Mouse (Mus musculus) right cerebral cortex, adult 2 months (tissue): ENCODE measurements around the gene Magi1.
A peak's percentile ranks its signal among the peaks of the same experiment; 100 is the strongest.

Experiments used
- DNase-seq, 2 experiments: peaks; one replicate each; pipeline ENCODE4 v3.0.0; 2021 to 2022; ENCODE audit warnings: low spot score in 2 of 2

Gene Magi1

DNA sequence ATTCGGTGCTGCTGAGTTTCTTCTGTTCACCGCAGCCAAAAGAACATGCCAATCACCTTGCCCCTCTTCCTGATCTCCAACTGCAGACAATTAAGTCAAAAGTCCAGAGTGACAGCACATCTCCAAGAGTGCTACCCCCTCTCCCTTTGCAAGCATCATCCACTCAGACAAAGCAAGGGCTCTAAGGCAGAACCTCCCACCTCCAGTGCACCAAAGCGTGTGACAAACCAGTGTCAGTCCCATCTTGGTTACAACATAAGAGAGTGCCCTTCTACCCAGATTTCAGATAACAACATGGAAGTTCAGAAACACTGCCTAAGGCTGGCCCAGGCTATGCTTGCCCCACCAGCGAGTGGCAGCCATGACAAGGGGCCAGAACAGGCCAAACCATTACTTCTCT is 554.9 kb downstream of the Magi1 start:
- DNase-seq: no peak

GRCm38 (mm10) chr6:93727630-93728178 is 556.0 kb downstream of the Magi1 start:
- DNase-seq: no peak

GRCm38 (mm10) chr6:93726829-93727455 is 556.8 kb downstream of the Magi1 start:
- no peak for DNase-seq

DNA sequence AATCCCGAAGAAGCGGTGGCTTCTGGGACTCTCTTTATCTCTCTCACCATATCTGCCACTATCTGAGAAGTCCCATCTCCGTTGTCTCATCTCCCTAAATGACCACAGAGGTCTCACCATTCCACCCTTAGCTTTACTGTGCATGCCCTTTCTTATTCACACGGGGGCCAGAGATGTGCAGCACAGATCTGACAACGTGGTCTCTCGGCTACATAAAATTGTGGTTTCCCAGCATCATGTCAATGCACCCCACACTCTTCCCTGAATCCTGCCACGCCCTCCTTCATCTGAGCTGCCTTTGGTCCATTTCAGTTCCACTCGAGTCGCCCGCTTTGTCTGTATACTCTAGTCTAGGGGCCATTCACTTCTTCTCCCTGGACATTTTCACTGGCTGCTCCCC is 557.6 kb downstream of the Magi1 start:
- no peak for DNase-seq

- no peak for DNase-seq
Observed at GRCm38 (mm10) chr6:93724749-93725148, 559.0 kb downstream of the Magi1 start.

GRCm38 (mm10) chr6:93723226-93723625 is 560.5 kb downstream of the Magi1 start:
- DNase-seq: no peak

DNA sequence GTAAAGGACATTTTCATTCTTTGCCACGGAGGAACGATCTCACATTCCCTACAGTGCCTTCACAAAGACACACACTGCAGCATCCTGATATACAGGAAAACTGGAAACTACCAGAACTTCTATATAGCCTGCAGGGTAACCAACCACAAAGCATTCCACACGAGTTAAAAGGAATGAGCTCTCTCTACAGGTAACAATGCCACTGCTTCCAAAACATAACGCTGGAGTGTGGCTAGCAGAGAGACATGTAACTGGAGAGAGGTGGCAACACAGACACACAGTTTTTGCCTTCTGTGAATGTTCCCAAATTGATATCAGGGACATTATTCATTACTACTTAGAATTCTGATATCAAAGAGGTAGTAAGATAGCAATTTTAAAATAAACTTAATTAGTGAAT is 564.2 kb downstream of the Magi1 start:
- no peak for DNase-seq

DNA sequence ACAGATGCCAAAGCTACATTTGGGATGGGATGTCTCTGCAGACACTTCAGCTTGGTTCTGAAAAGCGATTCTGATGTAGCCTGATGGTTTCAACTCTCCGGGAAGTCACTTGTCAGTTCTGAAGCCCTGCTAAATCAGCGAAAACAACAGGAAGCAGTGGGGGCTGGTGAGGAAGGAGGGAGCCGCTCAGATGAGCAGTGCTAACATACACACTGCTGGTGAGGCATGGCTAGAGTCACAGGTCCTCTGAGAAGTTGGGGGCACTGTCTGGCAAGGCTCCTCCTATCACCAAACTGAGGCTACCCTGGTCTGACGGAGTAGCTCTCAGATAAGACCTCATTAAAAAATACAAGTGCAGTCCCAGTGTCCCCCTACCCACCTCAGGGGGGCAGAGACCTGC is 565.3 kb downstream of the Magi1 start:
- DNase-seq: no peak

GRCm38 (mm10) chr6:93717826-93718375 is 565.8 kb downstream of the Magi1 start:
- no peak for DNase-seq

DNA sequence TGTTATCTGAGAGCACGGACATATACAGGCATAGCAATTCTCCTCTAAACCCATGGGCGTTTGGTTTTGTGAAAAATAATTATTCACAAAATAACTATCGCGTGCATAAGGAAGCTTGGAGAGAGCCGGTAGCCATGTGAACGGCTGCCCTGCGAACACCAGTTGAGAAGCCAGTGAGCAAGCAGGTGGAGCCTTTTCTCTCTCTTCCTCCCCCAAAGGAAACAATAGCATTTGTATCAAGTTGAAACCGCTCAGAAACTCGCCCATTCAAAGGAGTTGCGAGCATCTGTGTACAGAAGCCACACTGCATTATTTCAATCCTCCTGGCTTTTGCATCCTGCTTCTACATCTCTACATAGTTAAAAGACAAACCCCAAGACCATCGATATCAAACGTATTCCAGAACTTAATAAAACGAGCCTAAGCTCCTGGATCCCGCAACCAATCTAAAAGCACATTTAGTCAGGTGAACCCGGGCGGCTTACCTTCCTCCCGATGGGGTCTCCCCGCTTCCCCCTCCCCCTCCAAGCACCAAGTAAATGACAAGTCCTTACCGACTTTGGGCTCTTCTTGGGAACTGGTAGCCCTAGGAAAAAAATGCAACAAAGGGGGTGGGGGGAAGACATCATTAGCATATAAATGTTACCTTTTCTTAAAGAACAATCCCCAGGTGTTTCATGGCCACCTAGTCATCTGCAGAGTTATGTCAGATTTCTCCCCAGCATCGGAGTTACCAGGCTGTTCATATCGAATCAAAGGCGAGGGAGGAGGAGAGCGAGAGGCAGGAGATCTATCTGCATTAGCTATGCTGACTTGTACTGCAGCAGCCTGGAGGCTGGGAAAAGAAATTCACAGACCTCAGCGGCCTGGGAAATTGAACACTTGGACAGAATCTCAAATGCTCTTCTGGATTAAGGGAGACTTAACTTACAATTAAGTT is 566.8 kb downstream of the Magi1 start:
- no peak for DNase-seq

GRCm38 (mm10) chr6:93715181-93716180 is 568.2 kb downstream of the Magi1 start:
- no peak for DNase-seq

DNA sequence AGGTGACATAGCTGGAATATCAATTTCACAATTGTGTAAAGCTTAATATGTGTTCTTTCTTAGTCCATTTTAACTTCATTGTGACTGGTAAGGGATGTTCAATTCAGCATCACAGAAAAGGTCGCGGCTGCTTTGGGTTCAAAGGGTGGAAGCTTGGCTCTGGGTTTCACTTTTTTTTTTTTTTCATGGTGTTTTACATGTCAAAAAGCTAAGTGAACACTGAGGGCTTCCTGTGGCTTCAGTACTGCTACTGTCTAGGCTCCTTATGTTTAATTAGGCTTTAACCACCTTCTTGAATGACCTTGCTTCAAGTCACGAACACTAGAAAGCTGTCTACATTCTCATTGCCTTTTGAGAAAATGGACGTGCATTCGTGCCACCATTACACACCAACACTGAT is 579.4 kb downstream of the Magi1 start:
- no peak for DNase-seq

GRCm38 (mm10) chr6:93699436-93699835 is 584.3 kb downstream of the Magi1 start:
- DNase-seq: peak; percentile 59 to 63

GRCm38 (mm10) chr6:93697956-93698355 is 585.8 kb downstream of the Magi1 start:
- DNase-seq: peak; percentile 36 to 42

GRCm38 (mm10) chr6:93678766-93679165 is 605.0 kb downstream of the Magi1 start:
- DNase-seq: no peak

DNA sequence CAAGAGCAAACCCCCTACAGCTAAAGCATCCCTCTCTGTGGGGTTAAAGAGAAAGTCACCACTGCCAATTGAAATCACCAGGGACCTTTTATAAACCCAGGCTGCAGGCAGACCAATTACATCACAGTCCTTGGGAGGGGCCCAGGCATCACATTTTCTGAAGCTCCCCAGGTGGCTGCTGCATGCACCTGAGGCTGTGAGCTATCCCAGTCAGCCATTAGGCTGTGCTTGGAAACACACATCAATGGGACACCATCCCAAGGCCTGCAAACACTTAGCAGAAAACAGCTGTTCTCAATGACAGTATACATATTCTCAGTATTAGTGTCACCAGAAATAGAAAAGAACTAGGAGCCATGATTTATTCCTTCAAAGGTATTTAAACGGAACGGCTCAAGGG is 617.0 kb downstream of the Magi1 start:
- no peak for DNase-seq

DNA sequence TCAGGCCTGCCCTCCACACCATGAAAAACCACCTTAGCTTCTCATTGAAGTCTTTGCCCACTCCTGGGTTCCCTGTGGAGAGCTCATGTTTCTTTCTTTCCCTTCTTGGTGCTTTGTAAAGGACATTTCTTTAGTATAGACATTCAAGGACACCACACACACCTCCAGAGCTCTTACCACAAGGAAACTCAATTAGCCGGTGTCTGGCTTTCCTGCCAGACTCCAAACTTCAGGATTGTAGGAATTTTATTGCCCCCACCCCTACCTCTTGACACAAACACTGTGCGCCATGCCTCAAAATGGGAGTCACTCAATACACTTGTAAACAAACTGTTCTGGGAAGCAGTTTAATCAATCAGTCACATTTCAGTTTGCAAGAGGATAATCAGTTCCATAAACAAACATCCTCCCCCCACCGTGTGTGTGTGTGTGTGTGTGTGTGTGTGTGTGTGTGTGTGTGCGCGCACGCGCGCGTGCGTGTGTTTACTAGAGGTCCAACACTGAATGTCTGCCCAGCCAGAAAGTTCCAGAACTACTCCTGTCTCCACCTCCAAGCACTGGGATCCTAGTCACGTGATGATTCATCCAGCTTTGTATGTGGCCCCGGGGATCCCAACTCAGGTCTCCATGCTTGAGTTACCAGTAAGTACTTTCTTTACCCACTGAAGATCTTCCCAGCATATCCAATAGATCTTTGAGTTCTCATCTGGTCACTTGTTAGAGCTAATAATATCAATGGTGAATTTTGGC is 618.5 kb downstream of the Magi1 start:
- DNase-seq: no peak

DNA sequence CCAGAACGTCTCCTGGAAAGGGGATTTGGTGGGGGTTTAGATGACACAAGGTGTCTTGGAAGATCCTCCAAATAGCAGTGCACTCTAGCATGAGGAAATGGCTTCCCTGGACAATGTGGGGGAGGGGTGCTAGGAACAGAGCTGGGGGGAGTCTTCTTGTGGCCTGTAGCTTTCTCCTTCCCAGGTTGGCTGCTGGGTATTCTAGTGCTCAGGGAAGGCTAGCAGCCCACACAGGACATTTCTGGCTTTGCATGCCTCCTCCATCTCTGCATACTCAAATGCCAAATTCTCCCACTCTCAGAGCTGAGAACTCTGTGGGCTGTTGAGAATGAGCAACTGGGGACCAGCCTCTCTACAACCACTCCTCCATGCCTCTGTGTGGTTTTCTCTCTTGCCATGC is 622.6 kb downstream of the Magi1 start:
- DNase-seq: peak; percentile 70 to 80

DNA sequence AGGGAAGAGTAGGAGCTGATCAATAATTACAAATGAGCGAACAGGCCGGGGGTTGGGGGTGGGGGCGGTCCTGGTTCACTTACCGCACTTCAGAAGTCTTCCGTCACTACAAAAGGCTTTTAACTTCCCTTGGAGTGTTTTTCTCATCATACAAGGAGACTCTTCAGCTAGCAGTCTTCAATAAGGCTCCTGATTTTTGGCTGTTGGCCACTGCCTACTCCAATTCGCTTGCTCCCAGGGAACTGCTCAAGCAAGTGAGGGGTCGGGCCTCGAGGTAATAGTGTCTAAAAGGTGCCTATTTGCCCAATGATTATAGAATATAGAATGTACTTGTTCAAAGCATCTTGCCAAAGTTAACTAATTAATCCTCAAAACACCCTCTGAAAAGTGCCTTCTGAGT is 624.2 kb downstream of the Magi1 start:
- no peak for DNase-seq

- peak; percentile 34 to 64 for DNase-seq
Observed at GRCm38 (mm10) chr6:93657187-93657974, 626.3 kb downstream of the Magi1 start.
